Mouse (Mus musculus): ENCODE results near the gene Trim23.
"Not testable (repeated sequence)": the region's sequence is repeated elsewhere in the genome, so short reads cannot be mapped to it uniquely, and the experiment has no call there.

Gene Trim23

DNA sequence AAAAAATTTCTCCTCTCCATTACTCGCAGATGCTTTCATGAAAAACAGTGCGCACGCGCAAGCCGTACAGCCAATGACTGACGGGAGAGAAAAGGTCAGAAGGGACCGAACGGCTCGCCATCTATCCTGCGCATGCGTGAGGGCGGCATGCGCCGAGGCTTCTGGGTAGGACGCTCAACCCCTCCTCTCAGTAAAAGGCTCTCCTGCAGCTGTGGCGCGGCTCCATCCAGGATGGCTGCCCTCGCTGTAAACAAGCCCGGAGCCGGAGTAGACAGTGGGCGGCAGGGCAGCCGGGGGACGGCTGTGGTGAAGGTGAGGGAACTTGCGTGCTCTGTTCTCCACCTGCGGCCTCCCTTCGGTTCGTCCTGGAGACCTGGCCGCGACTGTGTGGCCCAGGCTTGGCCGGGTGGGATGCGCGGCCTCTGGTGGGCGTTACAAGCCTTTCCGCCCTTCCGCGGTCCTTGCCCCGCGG lies at the start of gene Trim23:
Trim23 (plus strand) TSS at position 148 of the 472 bp plus-strand sequence.
- peak; percentile 99 for DNase-seq (ENCODE audit: extremely low spot score, low read depth, low spot score)

DNA sequence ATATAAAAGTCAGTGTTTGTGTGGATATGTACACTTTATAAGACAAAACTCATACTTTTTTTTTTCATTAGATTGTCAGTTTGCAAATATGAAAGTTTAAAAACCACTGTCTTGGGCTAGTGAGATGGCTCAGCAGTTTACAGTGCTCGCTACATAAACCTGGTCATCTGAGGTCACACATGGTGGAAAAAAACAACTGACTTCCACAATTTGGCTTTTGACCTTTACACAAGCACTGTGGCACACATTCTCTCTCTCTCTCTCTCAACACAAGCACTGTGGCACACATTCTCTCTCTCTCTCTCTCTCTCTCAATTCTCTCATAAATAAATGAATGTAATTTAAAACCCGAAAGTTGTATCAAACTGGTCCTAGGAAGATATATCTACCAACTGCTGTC lies 46.0 kb upstream of the Trim23 start:
- DNase-seq (ENCODE audit: extremely low spot score, low read depth, low spot score), result no peak

DNA sequence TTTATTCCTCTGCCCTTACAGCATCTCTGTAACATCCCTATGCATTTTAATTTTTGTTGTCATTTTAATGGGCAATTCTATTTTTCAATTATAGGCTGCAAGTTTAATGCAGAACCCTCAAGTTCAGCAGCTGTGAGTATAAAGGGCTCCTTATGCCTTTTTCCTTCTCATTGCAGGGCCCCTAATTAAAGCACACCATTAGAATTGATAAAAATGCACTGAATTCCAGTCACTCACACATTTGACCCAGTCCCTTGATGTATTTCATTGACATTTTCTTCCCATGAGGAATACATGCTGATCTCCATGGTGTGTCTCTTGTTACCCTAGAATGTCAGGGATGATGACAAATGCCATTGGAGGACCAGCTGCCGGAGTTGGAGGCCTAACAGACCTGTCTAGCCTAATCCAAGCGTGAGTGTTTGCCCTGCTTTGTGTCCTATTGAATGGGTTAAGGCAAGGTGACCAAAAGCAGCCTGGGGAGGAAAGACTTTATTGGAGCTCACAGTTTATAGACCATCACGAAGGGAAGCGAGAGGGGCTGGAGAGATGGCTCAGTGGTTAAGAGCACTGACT lies 44.0 kb upstream of the Trim23 start:
- DNase-seq (ENCODE audit: extremely low spot score, low read depth, low spot score), result no peak

DNA sequence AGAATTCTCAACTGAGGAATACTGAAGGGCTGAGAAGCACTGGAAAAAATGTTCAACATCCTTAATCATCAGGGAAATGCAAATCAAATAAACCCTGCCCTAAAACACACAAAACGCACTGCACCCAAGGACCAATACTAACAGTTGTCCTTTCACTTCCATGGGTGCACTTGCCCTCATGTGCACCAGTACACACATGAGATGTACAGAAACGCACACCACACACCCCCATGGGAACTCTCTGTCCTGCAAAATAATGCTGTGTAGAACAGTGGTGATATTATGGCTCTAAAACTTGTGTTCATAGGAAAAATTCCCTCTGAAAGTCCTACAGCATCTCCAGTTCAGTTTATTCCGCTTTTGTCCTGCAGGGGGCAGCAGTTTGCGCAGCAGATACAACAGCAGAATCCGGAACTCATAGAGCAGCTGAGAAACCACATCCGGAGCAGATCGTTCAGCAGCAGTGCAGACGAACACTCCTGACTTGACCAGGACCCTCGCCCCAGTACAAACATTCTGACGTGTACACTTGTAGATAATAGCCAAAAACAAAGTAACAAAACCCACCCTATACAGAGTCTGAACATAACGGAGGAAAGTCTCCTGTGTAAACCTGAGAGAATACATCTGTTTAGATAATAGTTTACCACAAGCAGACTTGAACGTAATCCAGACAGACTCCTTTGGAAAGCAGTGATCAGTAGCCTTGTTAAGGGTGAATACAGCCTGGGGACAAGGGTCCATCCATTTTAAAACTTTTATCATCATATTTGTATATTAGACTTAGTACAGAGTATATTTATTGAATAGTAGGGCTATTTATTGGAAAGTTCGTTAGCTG lies 39.0 kb upstream of the Trim23 start:
- DNase-seq (ENCODE audit: extremely low spot score, low read depth, low spot score), result peak; percentile 46

DNA sequence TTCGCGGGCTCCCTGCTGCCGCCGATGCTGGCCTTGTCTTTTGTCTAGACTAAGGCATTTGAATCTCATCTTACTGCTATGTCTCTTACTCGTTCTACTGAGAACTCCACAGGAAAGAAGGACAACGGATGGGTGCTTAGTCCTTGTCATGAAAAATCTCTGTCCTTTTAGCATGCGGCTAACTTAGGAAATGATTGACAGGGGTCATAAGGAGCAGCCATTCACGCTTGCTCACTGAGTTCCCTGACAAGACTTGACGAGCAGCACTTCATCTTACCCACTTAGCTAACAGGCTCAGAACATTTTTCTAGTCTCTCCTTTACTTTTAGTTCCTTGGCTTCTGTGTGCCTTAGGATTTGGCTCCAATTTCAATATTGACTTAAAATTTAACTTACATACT lies 33.7 kb upstream of the Trim23 start:
- no peak for DNase-seq (ENCODE audit: extremely low spot score, low read depth, low spot score)

DNA sequence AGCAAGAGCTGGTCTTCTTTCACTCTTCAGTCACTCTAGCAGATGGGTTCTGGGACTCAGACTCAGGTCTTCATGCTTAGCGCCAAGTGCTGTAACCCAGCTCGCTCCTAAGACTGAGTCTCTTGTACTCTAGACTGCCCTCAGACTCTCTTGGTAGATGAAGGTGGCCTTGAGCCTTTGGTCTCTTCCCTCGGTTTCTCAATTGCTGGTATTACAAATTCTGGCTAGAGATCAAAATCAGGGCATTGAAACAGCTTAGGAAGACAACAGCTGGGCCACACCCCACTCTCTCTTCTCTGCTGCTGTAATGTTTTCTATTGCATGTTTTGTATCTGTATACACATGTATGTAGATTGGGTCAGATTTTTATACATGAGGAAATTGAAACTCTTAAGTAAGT lies 33.0 kb upstream of the Trim23 start:
- DNase-seq (ENCODE audit: extremely low spot score, low read depth, low spot score), result no peak

DNA sequence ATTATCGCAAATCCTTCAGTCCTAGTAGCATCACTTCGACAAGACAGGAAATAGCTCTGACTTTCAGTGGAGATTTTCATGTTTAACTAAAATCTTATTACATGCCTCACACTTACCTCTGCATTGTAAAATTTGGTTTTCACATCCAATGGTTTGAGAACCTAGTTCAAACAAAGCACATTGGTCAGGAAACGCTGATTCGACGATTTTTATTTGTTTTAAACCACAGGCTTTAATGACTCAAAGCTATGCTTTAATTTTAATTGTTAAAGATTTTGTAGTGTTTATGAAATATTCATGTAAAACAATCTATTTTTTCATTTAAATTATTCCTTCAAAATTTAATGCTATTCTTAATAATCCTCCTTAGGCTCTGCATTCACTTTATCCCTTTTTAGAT lies 24.4 kb upstream of the Trim23 start:
- no peak for DNase-seq (ENCODE audit: extremely low spot score, low read depth, low spot score)

DNA sequence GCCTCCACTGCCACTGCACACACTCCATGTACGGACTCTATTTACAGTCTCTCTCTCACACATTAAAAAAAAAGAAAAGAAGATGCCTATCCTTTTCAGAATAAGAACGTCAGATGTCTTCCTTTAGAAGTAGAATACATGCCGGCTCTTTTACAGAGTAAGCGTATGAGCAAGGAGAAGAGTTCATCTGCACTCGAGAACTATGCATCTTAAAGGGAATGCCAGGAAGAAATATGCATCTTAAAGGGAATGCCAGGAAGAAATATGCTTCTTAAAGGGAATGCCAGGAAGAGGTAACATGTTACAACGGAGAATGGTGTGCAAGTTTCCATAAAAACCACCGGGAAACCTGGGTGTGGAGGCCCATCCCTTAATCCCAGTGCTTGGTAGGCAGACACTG lies 23.5 kb upstream of the Trim23 start:
- no peak for DNase-seq (ENCODE audit: extremely low spot score, low read depth, low spot score)

DNA sequence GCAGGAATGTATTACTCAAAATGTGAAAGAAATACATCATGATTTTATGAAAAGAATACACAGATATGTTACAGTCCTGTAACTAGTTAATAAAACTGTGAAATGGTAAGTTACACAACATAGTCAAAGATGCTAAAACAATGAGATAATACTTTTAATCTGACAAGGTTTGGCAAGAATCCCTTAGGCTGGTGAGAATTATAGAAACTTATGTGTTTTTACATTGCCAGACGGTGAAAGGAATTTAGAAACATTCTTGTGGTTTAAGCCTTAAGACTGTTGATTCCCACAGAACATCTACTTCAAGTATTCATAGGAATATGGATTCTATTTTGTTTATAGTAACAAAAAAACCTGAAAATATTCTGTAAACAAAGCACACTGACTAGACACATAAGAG lies 22.9 kb upstream of the Trim23 start:
- DNase-seq (ENCODE audit: extremely low spot score, low read depth, low spot score), result no peak

DNA sequence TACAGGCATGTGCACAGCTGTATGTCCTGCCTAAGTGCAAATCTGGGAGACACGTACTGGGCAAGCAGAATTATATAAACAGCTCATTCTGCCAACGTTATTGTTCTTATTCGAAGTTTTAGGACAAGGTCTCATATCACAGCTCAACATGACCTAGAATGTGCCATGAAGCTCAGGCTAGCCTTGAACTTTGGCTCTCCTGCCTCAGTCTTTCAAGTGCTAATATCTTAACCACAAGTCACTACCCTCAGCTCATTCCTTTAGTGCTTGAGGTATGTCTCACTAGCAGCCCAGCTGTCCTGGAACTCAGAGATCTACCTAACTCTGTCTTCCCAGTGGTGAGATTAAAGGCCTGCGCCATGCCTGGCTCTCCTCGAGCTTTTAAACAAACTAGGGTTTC lies 6.9 kb upstream of the Trim23 start:
- DNase-seq (ENCODE audit: extremely low spot score, low read depth, low spot score), result no peak

DNA sequence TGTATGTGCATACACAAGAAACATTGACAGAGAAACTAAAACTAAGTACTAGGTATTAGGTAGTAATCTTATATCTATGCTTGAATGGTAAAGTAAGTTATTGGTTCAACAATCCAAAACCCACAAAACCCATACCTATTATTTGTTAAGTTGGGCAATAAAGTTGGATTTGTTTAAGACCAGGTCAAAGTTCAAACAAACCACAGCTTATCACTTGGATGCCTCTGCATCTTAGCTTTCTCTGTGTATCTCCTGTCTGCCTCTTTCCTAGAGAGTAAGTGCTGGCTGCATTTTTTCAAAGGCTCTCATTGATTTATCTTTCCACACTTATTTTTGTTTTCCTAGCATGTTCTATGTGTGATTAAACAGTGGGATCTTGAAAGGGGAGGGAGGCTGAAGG lies 6.1 kb upstream of the Trim23 start:
- DNase-seq (ENCODE audit: extremely low spot score, low read depth, low spot score), result no peak

DNA sequence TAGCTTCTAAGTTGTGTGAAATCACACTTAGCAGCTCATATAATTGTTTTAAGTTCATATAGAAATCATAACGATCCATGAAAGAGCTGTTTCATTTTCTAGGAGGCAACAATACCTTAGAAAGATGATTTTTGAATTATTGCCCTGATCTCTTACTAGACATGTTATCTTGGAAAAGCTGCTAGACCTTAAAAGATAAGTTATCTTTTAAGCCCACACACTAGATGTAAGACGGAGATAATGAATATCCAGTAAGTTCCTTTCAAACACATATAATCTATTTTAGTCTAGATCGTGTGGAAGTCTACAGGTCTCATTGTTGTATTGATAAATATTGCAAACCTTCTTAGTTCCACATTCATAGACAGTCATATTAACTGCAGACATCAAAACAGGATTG lies 1.7 kb upstream of the Trim23 start:
- no peak for DNase-seq (ENCODE audit: extremely low spot score, low read depth, low spot score)

DNA sequence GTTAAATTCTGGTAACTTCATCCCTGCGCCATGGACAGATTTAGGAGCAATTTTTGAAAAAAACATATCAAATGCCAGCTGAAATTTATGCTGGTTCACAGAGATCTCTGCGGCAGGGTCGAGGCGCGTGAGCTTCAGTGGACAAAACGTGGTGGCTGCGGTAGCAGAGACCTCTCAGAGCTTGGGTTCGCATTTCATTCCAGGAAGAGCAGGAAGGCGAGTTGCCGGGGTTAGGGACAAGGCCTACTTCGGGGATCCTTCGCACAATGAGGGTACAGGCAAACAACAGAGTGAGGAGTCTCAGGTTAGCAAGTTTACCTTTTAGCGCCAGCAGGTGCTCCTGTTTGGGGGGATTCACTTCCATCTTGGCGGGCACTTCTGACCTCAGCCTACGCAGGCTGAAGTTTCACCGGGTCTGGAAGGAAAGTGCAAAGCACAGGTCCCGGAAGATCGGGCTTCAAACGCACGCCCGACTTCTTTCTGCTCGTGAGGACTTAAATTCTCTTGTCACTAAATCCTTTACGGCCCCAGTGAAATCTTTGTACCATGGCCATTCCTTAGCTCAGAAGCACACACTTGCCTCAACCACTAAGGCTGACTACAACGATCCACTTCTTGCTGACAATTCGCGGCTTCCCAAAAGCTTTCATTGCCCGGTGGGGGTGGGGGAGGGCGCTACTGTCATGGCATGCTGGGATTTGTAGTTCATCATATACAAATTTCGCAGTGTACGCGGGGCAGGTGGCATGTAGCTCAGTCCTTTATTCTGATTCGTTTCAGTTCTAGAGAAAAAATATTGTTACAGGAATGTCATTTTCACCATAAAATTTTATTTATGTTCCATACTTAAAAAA lies 574 bp upstream of the Trim23 start, which contains the start of gene Trappc13:
Trappc13 (minus strand) TSS at position 674 of the 854 bp plus-strand sequence.
- peak; percentile 61 for DNase-seq (ENCODE audit: extremely low spot score, low read depth, low spot score)

DNA sequence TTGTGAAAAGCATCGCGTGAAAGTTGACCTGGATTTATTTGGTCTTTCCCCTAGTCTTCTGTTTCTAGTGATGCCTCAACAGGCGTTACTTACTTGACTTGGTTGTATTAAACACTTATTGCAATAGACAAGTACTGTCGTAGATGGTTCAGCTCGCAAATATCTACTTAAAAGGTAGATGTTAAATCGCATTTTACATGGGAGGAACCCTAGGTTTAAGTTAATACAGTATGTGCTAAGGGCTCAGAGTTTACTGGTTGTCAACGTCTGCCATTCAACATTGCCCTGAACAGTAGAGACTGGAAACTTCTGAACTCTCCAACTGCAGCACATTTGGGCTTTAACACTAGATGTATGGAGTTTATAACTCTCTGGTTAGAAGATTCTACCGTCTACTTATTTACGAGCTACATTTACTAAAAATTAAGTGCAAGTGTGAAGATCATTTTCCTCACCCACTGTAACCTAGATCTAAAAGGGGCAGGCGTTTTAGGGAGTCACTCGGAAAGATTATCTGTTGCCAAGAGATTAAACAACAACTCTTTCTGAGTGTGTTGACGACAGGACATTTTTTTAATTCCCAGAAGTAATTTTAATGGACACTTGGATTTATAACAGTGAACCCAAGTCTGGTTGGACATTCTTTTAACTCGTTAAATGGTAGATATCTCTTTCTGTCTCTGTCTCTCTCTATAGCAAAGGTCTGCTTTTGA lies 735 bp downstream of the Trim23 start:
- DNase-seq (ENCODE audit: extremely low spot score, low read depth, low spot score), result peak; percentile 3

DNA sequence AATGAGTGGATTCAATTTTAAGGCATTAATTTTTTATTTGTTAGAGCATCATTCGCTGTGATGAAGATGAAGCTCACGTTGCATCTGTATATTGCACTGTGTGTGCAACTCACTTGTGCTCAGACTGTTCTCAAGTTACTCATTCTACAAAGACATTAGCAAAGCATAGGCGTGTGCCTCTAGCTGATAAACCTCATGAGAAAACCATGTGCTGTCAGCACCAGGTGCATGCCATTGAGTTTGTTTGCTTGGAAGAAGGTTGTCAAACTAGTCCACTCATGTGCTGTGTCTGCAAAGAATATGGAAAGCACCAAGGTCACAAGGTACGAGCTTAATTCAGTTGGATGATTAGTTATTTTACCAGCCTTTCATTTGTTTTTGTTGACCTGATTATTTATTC lies 8.8 kb downstream of the Trim23 start:
- no peak for DNase-seq (ENCODE audit: extremely low spot score, low read depth, low spot score)

DNA sequence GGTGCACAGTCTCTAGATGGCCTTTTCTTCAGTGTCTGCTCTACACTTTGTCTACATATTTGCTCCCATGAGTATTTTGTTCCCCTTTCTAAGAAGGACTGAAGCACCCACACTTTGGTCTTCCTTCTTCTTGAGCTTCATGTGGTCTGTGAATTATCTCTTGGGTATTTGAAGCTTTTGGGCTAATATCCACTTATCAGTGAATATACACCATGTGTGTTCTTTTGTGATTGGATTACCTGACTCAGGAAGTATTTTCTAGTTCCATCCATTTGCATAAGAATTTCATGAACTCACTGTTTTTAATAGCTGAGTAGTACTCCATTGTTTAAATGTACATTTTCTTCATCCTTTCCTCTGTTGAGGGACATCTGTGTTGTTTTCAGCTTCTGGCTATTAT lies 17.3 kb downstream of the Trim23 start:
- DNase-seq (ENCODE audit: extremely low spot score, low read depth, low spot score), result not testable (repeated sequence)

DNA sequence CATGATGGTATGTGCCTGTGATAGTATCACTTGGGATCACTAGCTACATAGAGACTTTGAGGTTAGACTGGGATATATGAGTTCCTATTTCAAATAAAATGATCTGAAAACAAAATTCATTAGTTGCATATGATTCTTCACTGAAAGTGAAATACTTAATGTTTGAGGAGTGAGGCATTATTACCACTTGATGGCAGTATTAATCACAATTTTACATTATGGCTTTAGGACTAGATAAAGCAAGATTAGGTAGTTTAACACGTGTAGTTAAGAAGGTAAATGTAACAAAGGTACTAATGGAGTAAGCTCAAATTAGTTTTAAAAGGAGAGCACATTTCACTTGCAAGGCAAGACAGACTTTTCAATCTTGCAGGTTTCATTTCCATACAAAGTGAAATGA lies 25.7 kb downstream of the Trim23 start:
- no peak for DNase-seq (ENCODE audit: extremely low spot score, low read depth, low spot score)

DNA sequence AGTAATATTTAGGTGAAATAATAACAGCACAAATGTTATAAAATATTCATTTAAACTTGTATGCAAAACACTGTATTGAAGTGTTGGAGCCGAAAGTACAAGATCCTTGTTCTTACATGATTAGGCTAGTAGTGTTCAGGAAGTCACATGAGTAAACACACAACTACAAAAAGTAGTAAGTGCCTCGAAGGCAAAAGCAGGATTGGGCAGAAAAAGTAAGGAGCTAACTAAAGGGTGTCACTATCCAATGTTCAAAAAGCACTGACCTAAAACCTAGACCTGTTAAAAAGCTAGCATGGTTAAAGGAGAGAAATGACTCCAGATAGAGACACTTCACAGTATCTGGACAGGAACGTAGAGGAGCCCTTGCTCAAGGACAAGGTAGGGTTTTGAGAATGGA lies 48.9 kb downstream of the Trim23 start:
- DNase-seq (ENCODE audit: extremely low spot score, low read depth, low spot score), result no peak

DNA sequence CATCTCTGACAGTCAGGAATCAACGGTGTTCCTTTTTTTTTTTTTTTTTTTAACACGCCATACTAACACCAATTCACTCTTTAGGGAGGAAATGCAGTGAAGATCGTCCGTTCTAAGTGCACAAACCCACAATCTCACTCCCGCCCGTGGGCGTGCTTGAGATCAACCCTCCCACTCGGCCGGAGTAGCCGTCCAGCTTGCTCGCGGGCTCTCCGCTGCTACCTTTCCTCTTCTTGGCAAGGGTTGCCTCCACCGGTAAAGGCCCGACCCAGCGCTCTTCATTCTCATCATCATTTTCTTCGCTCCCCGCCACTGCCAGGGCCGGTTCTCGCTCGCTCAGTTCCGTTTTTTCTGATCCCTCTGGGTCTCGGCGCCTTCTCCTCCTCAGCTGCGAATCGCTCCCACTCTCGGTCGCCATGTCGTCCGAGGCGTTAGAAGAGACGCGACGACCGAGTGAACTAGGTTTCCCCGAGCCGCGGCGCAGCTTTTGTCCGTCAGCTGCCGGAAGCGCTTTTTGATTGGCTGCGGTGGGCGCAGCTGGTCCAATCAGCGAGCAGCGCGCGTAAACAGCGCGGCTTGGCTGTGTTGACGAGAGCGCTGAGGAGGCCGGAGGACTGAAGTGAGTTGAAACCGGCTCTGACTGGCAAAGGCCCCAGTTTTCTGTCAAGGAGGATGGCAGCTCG lies 49.9 kb downstream of the Trim23 start, which contains the start of the genes Cenpk and Ppwd1:
Cenpk (plus strand) TSS at position 228 of the 683 bp plus-strand sequence.
Ppwd1 (minus strand) TSS at position 460 of the 683 bp plus-strand sequence.
- peak; percentile 88 for DNase-seq (ENCODE audit: extremely low spot score, low read depth, low spot score)

DNA sequence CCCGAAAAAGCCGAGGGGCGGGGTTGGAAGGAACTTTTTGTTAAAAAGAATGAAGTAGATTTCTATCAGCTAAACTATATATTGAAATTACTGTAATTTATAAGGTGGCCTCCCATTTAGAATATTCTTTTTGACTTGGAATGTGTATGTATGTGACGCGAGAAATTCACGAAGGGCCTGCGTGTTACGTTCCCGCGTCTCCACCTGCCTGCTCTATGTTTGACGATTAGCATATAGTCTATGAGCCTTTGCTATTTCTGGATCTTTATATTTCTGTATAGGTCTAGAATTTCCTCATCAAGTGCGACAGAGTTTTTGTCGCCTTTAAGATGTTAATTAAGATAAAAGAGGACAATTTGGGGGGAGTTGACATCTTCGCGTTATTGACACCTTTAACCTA lies 50.6 kb downstream of the Trim23 start:
- no peak for DNase-seq (ENCODE audit: extremely low spot score, low read depth, low spot score)

Data from hindlimb bud, embryonic 11.5 days (tissue).